Mouse (Mus musculus) gastrocnemius, adult 8-10 months (tissue): ENCODE data around the gene Onecut3. TPM values are rescaled to one million over a fixed set of nuclear protein-coding genes. Genes with fewer than 3 reads are reported as not detected.
A peak's percentile ranks its signal among the peaks of the same experiment; 100 is the strongest.

ENCODE experiments used
- DNase-seq, 2 experiments: peaks; one replicate each; pipeline ENCODE4 v3.0.0; 2022; ENCODE audit warnings: low spot score in 2 of 2
- total RNA-seq, 4 experiments: library from RNA; stranded (reverse); gene quantifications; 2 replicates each; pipeline ENCODE4 v1.2.4; 2022

The Onecut3 gene
- total RNA-seq, 4 experiments from 2014 or later: not detected

- no peak for DNase-seq
Measured at GRCm38 (mm10) chr10:80552364-80552763, 57.7 kb downstream of the Onecut3 start.

- DNase-seq: no peak
Measured at GRCm38 (mm10) chr10:80553575-80553974, 58.9 kb downstream of the Onecut3 start.

DNA sequence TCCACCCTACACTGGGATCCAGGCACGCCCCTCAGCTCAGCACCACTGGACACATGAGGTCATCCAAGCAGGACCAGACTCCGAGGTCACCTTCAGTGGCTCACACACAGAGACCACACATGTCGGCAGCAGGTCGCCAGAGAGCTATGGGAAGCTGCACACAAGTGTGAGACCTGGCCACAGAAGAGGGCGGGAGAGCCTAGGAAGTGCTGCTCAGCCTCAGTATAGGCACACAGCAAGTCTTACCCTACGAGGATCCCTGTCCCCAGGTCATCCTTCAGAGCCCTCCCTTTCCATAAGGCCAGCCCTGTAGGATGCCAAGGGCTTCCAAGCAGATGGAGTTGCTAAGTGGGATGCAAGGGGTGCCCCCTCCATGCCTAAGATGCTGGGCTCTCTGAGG is 59.4 kb downstream of the Onecut3 start:
- DNase-seq: no peak

DNA sequence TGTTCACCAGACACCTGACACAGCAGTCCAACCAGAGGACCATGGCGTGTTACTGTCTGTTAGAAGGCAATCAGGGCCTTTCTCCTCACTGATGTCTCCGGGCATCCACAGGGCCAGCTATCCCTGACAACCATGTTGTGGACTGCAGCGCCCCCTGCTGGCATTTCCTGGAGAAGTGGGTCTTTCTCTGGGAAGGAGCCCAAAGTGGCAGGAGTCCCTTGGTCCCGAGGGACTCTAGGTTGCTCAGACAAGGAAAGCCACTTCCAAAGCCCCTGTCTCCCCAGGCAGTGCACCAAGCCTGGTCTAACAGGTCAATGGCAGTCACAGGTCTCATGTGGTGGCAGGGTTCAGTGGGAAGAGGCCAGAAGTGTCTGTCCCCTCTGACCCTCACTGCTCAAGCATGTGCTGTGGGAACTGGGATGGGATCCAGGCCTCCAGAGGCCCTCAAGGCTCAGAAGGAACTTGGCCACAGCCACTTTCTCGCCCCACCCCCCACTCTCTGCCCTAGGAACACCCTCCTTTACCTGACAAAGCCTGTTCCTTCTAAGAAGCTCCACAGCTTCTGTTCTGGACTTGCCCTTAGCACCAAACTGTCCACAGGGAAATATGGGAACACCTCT is 62.8 kb downstream of the Onecut3 start:
- DNase-seq: peak; percentile 38 to 60

DNA sequence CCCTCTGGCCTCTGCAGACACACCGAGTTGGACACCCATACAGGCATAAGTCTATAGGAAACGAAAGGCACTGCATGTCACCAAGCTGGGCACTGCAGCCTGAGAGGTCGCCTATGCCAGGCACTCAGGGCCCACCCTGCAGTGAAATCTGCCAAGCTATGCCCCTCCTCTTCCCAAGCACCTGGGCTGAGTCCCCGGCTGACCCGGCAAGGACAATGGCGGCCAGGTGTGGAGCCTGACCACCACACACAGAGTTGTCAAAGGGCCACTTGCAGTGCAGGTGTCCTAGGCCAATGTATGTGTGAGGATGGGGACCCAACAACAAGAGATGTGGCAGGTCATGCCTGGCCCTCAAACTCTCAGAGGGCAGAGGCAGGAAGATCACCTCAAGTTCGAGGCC is 64.8 kb downstream of the Onecut3 start:
- DNase-seq: no peak

DNA sequence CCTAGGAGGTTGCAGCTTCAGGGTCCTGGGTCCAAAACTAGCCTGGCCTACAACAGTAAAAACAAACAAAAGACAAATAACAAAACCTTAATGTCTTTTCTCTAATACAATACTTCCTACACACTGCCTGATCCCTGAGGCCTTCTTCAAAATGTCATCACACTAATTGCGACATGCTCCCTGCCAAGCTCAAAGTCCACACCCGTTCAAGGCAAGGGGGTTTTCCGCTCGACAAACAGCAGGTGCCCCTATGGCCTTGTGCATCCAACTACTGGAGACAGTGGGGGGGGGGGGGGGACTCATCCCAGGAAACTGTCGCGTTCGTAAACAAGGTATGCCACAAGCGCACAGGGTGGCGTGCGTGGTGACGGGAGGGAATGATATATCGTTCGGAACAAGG is 66.0 kb downstream of the Onecut3 start:
- DNase-seq: no peak

- DNase-seq: peak; percentile 89 to 90
Measured at GRCm38 (mm10) chr10:80561116-80561944, 66.7 kb downstream of the Onecut3 start, which contains the start of gene Rexo1. TSS of gene Rexo1 (minus strand) at chr10:80561560.

DNA sequence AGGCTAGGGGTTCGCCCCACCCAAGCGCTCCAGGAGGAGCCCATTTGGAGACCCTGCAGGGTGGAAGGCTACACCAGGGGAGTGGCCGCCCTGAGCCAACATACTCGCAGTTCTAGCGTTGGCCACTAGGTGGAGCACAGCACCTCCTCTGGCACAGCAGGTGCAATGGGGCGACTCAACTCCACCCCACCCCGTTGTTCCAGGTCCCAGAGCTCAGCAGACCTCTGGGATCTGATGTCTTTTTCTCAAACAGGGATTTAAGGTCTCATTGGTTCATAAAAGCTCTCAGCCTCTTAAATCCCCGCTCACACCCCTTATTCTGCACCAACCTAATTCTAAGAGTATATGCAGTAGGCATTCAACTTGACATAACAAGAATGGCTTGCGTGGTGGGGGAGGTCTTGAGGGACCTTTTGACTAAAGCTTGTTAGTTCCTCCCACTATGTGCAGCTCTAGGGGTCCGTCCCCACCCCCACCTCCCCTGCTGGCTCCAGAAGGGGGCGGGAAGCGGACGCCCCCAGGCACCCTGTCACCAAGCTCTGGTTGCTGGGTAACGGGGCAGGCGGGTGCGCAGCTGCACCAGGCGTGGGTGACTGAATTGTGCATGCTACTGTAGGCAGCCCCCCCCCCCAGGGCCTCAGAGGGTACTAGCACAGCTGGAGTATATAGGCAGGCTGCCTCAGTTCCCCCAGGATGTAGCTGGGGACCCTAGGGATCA is 71.9 kb downstream of the Onecut3 start:
- peak; percentile 70 to 76 for DNase-seq

Other genes with a start within 250 kb of the Onecut3 start
- gene Ndufs7, start 245.7 kb upstream of the Onecut3 start, total RNA-seq: 100 to 1,000 TPM; 576 to 623 (median 605) TPM
- gene Gamt, start 233.8 kb upstream of the Onecut3 start, total RNA-seq: 10 to 100 TPM; 19.5 to 33.6 (median 33.4) TPM
- 10 to 100 TPM; 31.8 to 38.5 (median 34.6) TPM for gene Dazap1, start 233.3 kb upstream of the Onecut3 start, total RNA-seq
- gene Rps15, start 202.4 kb upstream of the Onecut3 start, total RNA-seq: 100 to 1,000 TPM; 626 to 776 (median 688) TPM
- gene Apc2, start 198.9 kb upstream of the Onecut3 start, total RNA-seq: under 1 TPM; 0.24 to 0.54 (median 0.31) TPM
- gene 2310011J03Rik, start 174.3 kb upstream of the Onecut3 start, total RNA-seq: 1 to 10 TPM; 5.4 to 8.9 (median 6.6) TPM
- gene Pcsk4, start 165.3 kb upstream of the Onecut3 start, total RNA-seq: 1 to 10 TPM in 1 of 4 experiments, under 1 TPM in 3; 0.67 to 1.1 (median 0.91) TPM
- 1 to 10 TPM; 2.6 to 4.0 (median 3.2) TPM for gene Reep6, start 164.9 kb upstream of the Onecut3 start, total RNA-seq
- gene Adamtsl5, start 146.4 kb upstream of the Onecut3 start, total RNA-seq: 10 to 100 TPM; 22.6 to 30.4 (median 26.9) TPM
- under 1 TPM in 2 of 4 experiments, not detected in 2; 0.27 to 0.36 TPM for gene Plk5, start 138.4 kb upstream of the Onecut3 start, total RNA-seq
- gene Mex3d, start 107.2 kb upstream of the Onecut3 start, total RNA-seq: 1 to 10 TPM; 4.2 to 6.3 (median 4.7) TPM
- gene Mbd3, start 95.3 kb upstream of the Onecut3 start, total RNA-seq: 100 to 1,000 TPM; 120 to 138 (median 131) TPM
- gene Uqcr11, start 88.0 kb upstream of the Onecut3 start, total RNA-seq: 100 to 1,000 TPM; 691 to 868 (median 797) TPM
- 10 to 100 TPM in 3 of 4 experiments, 1 to 10 TPM in 1; 9.9 to 13.1 (median 10.8) TPM for gene Tcf3, start 61.2 kb upstream of the Onecut3 start, total RNA-seq
- gene Atp8b3, start 44.3 kb downstream of the Onecut3 start, total RNA-seq: not detected
- 10 to 100 TPM in 2 of 4 experiments, 1 to 10 TPM in 2; 8.5 to 11.1 (median 10.1) TPM for gene Rexo1, start 66.7 kb downstream of the Onecut3 start, total RNA-seq
- 1 to 10 TPM; 1.1 to 2.0 (median 1.3) TPM for gene Klf16, start 82.5 kb downstream of the Onecut3 start, total RNA-seq
- gene Abhd17a, start 95.5 kb downstream of the Onecut3 start, total RNA-seq: 10 to 100 TPM; 70.5 to 80.7 (median 77.3) TPM
- gene Scamp4, start 108.0 kb downstream of the Onecut3 start, total RNA-seq: 10 to 100 TPM; 17.4 to 21.2 (median 19.2) TPM
- under 1 TPM in 3 of 4 experiments, not detected in 1; 0.29 to 0.43 (median 0.36) TPM for gene Adat3, start 108.0 kb downstream of the Onecut3 start, total RNA-seq
- under 1 TPM in 2 of 4 experiments, not detected in 2; 0.20 to 0.24 TPM for gene Gm49322, start 111.2 kb downstream of the Onecut3 start, total RNA-seq
- gene Csnk1g2, start 128.0 kb downstream of the Onecut3 start, total RNA-seq: 100 to 1,000 TPM; 124 to 147 (median 144) TPM
- gene Btbd2, start 162.2 kb downstream of the Onecut3 start, total RNA-seq: 10 to 100 TPM; 36.7 to 40.7 (median 39.7) TPM
- gene Mknk2, start 183.3 kb downstream of the Onecut3 start, total RNA-seq: 100 to 1,000 TPM; 226 to 292 (median 253) TPM
- 1 to 10 TPM; 2.6 to 3.6 (median 3.4) TPM for gene Mob3a, start 207.1 kb downstream of the Onecut3 start, total RNA-seq
- gene Izumo4, start 207.3 kb downstream of the Onecut3 start, total RNA-seq: 1 to 10 TPM; 1.0 to 3.1 (median 2.7) TPM
- 10 to 100 TPM; 24.1 to 29.3 (median 27.8) TPM for gene Ap3d1, start 247.4 kb downstream of the Onecut3 start, total RNA-seq